Mouse (Mus musculus): ENCODE results near the gene Ipo13.

DNA sequence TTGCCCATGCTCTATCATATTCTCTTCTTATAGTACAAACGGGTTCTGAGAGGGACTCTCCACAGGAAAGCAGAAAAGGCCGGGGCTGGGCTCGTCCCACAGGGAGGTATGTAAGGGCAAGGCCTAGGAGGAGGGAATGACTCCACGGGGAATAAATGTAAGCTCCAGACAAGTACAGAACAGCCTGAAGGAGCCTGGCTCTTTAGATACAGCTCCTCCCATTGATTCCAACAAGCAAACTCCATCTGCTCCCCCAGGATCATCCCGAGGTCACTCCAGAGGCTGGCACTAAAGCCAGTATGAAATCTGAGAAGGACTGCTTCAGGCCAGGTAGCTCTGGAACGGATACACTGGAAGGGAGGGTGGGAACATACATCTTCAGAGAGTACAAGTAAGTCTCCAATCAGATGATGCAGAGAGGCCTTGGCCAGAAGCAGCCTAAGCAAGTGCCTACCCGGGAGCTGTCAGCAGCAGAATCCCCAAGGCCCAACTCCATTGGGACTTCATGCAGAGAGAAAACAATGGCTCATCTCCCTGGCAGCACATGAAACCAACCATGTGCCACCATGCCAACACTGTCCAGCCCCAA is 2.0 kb downstream of the Ipo13 start:
- no peak for TF ChIP-seq CTCF (IDR thresholded peaks at IDR 0.05; ENCODE audit: borderline replicate concordance, insufficient read depth, low read depth, low read length)
- TF ChIP-seq POLR2A (IDR thresholded peaks at IDR 0.05; ENCODE audit: borderline replicate concordance, insufficient read depth, low read length): no peak

All from cerebellum, adult 2 months (tissue).